Mouse (Mus musculus) lung, embryonic 14.5 days (tissue): ENCODE results near the gene Grap2. TPM values are rescaled to one million over a fixed set of nuclear protein-coding genes. Genes with fewer than 3 reads are reported as not detected.
A peak's percentile ranks its signal among the peaks of the same experiment; 100 is the strongest.

Source experiments
- ATAC-seq: fragments of 200-750 bp; cut with Nextera tagmentation; 2 replicates; pipeline ENCODE4 v1.8.0; 2017; ENCODE audit warnings: mild to moderate bottlenecking, moderate TSS enrichment, moderate library complexity; ENCODE audit not compliant: insufficient read depth
- DNase-seq: peaks from one replicate; pipeline ENCODE4 v3.0.0-alpha.2; 2015
- H3K27ac ChIP-seq: fragments of 300-500 bp; sonication (generic); 2 replicates; pipeline ENCODE4 v1.5.1; 2014; ENCODE audit warnings: low read depth, mild to moderate bottlenecking, moderate library complexity
- H3K27me3 ChIP-seq: fragments of 300-500 bp; sonication (generic); 2 replicates; pipeline ENCODE4 v1.6.1; 2014; ENCODE audit warnings: low read length, control low read depth; ENCODE audit not compliant: insufficient read depth
- H3K36me3 ChIP-seq: fragments of 300-500 bp; sonication (generic); 2 replicates; pipeline ENCODE4 v1.6.1; 2014; ENCODE audit warnings: control low read depth; ENCODE audit not compliant: insufficient read depth
- H3K4me1 ChIP-seq: fragments of 300-500 bp; sonication (generic); 2 replicates; pipeline ENCODE4 v1.6.1; 2014; ENCODE audit warnings: antibody characterized with exemption, control low read depth; ENCODE audit not compliant: insufficient read depth
- H3K4me2 ChIP-seq: fragments of 300-500 bp; sonication (generic); 2 replicates; pipeline ENCODE4 v1.6.1; 2014; ENCODE audit warnings: mild to moderate bottlenecking
- H3K4me3 ChIP-seq: fragments of 300-500 bp; sonication (generic); 2 replicates; pipeline ENCODE4 v1.5.1; 2014; ENCODE audit warnings: low read depth, low read length
- H3K9ac ChIP-seq: fragments of 300-500 bp; sonication (generic); 2 replicates; pipeline ENCODE4 v1.6.1; 2014
- H3K9me3 ChIP-seq: fragments of 300-500 bp; sonication (generic); 2 replicates; pipeline ENCODE4 v1.6.1; 2016; ENCODE audit warnings: low read depth, low read length, control low read depth
- CTCF ChIP-seq: IDR thresholded peaks from 2 replicates; pipeline ENCODE4 v1.5.1; 2016; ENCODE audit warnings: antibody characterized with exemption, low read depth
- WGBS: fragments of 180-500 bp; shearing (Covaris S2); extraction: QIAGEN DNeasy Blood & Tissue Kit; methylation state at CpG from one replicate; pipeline ENCODE4 v1.1.7; 2014; 5-methylcytosine and 5-hydroxymethylcytosine counted together
- polyA plus RNA-seq: library from polyadenylated mRNA; unstranded; fragments of >200 nt; fragmentation: Nextera tagmentation; extraction: Ambion mirVana; gene quantifications from 2 replicates; pipeline ENCODE4 v1.2.1, GENCODE M21; 2014

Grap2 gene
- polyA plus RNA-seq, 1 experiment from 2014 or later, result 1.8 TPM

GRCm38 (mm10) chr15:80658815-80659471 lies 86.5 kb downstream of the Grap2 start:
- 62% methylated on average over 6 of the region's 6 CpGs for WGBS
- no peaks in the 10 kb centered on the region for H3K36me3 ChIP-seq
- no peak for TF ChIP-seq CTCF
- H3K9me3 ChIP-seq, result no peaks in the 10 kb centered on the region
- H3K4me2 ChIP-seq, result no peak overlapping the region
- H3K9ac ChIP-seq, result no peak overlapping the region
- H3K27me3 ChIP-seq, result no peaks in the 10 kb centered on the region
- ATAC-seq (no peak), DNase-seq (no peak)
- H3K4me3 ChIP-seq, result no peak overlapping the region
- H3K4me1 ChIP-seq, result peaks cover 3% of the 10 kb centered on the region; the same call in 1 of the 2 replicates
- H3K27ac ChIP-seq, result no peak overlapping the region

GRCm38 (mm10) chr15:80660963-80661362 lies 88.6 kb downstream of the Grap2 start:
- no peak overlapping the region for H3K4me3 ChIP-seq
- H3K9ac ChIP-seq, result no peak overlapping the region
- ATAC-seq, result peak; percentile 52; the same call in 1 of the 2 replicates
- DNase-seq, result peak; percentile 77
- 20% methylated on average over 4 of the region's 4 CpGs for WGBS
- H3K4me2 ChIP-seq, result no peak overlapping the region
- H3K27me3 ChIP-seq, result no peaks in the 10 kb centered on the region
- no peak for TF ChIP-seq CTCF
- H3K9me3 ChIP-seq, result no peaks in the 10 kb centered on the region
- no peaks in the 10 kb centered on the region for H3K36me3 ChIP-seq
- H3K4me1 ChIP-seq, result peaks cover 3% of the 10 kb centered on the region; the same call in 1 of the 2 replicates
- peak overlapping the region; percentile 71; the same call in 1 of the 2 replicates for H3K27ac ChIP-seq

- no peak overlapping the region for H3K9ac ChIP-seq
- H3K4me1 ChIP-seq, result peaks cover 3% of the 10 kb centered on the region; the same call in 1 of the 2 replicates
- no peaks in the 10 kb centered on the region for H3K27me3 ChIP-seq
- no peak overlapping the region for H3K27ac ChIP-seq
- no peak overlapping the region for H3K4me2 ChIP-seq
- no peak overlapping the region for H3K4me3 ChIP-seq
- ATAC-seq (no peak), DNase-seq (no peak)
- no peaks in the 10 kb centered on the region; the same call in 1 of the 2 replicates for H3K9me3 ChIP-seq
- WGBS, result 57% methylated on average over 4 of the region's 4 CpGs
- no peak for TF ChIP-seq CTCF
- no peaks in the 10 kb centered on the region for H3K36me3 ChIP-seq
Measured at GRCm38 (mm10) chr15:80664444-80664843, 92.0 kb downstream of the Grap2 start.

- peak within 1 kb of the TSS; percentile 51 for H3K9ac ChIP-seq
- no peaks in the 10 kb centered on the region for H3K36me3 ChIP-seq
- TF ChIP-seq CTCF, result no peak
- H3K27me3 ChIP-seq, result peaks cover 20% of the 10 kb centered on the region
- WGBS, result 5% methylated on average over 85 of the region's 85 CpGs
- ATAC-seq (peak; percentile 62; the same call in 1 of the 2 replicates), DNase-seq (peak; percentile 58)
- peak within 1 kb of the TSS; percentile 41 for H3K4me3 ChIP-seq
- no peak within 1 kb of the TSS for H3K27ac ChIP-seq
- H3K4me2 ChIP-seq, result peak within 1 kb of the TSS; percentile 82
- peaks cover 6% of the 10 kb centered on the region for H3K4me1 ChIP-seq
- no peaks in the 10 kb centered on the region; the same call in 1 of the 2 replicates for H3K9me3 ChIP-seq
Measured at GRCm38 (mm10) chr15:80671295-80672252, 99.2 kb downstream of the Grap2 start, which contains the start of gene Fam83f. Gene Fam83f (plus strand): TSS chr15:80671847.

GRCm38 (mm10) chr15:80672810-80673209 lies 100.4 kb downstream of the Grap2 start:
- peaks cover 20% of the 10 kb centered on the region for H3K27me3 ChIP-seq
- TF ChIP-seq CTCF, result no peak

GRCm38 (mm10) chr15:80673337-80674095 lies 101.1 kb downstream of the Grap2 start:
- no peak overlapping the region for H3K9ac ChIP-seq
- H3K36me3 ChIP-seq, result no peaks in the 10 kb centered on the region
- H3K27ac ChIP-seq, result no peak overlapping the region
- DNase-seq (no peak), ATAC-seq (no peak)
- no peak overlapping the region for H3K4me2 ChIP-seq
- TF ChIP-seq CTCF, result no peak
- peaks cover 6% of the 10 kb centered on the region for H3K4me1 ChIP-seq
- WGBS, result 67% methylated on average over 4 of the region's 4 CpGs
- peaks cover 20% of the 10 kb centered on the region for H3K27me3 ChIP-seq
- no peak overlapping the region for H3K4me3 ChIP-seq
- no peaks in the 10 kb centered on the region for H3K9me3 ChIP-seq

More at GRCm38 (mm10) chr15:80672810-80673209, 100.4 kb downstream of the Grap2 start:
- no peaks in the 10 kb centered on the region for H3K9me3 ChIP-seq
- H3K4me1 ChIP-seq, result peaks cover 6% of the 10 kb centered on the region
- no peaks in the 10 kb centered on the region for H3K36me3 ChIP-seq
- WGBS, result 60% methylated on average over 2 of the region's 2 CpGs
- H3K9ac ChIP-seq, result no peak overlapping the region
- H3K4me3 ChIP-seq, result no peak overlapping the region
- no peak overlapping the region for H3K4me2 ChIP-seq
- H3K27ac ChIP-seq, result no peak overlapping the region
- ATAC-seq (no peak), DNase-seq (no peak)
